Mouse (Mus musculus) hindbrain, embryonic 15.5 days (tissue): ENCODE results near the gene Gm8180. TPM values are rescaled to one million over a fixed set of nuclear protein-coding genes. Genes with fewer than 3 reads are reported as not detected.
"Not testable (repeated sequence)": the region's sequence is repeated elsewhere in the genome, so short reads cannot be mapped to it uniquely, and the experiment has no call there.

Experiments used
- ATAC-seq: fragments of 200-750 bp; cut with Nextera tagmentation; 2 replicates; pipeline ENCODE4 v1.8.0; 2017; ENCODE audit warnings: low read depth, moderate number of reproducible peaks, moderate TSS enrichment; ENCODE audit not compliant: low FRiP score
- H3K27ac ChIP-seq: fragments of 300-500 bp; sonication (generic); replicated peaks from 2 replicates; pipeline ENCODE4 v1.5.1; 2015; ENCODE audit warnings: mild to moderate bottlenecking, inconsistent platforms
- H3K27me3 ChIP-seq: fragments of 300-500 bp; sonication (generic); 2 replicates; pipeline ENCODE4 v1.6.1; 2015; ENCODE audit warnings: control low read depth, inconsistent platforms
- H3K36me3 ChIP-seq: fragments of 300-500 bp; sonication (generic); 2 replicates; pipeline ENCODE4 v1.6.1; 2015; ENCODE audit warnings: control low read depth, inconsistent platforms
- H3K4me1 ChIP-seq: fragments of 300-500 bp; sonication (generic); replicated peaks from 2 replicates; pipeline ENCODE4 v1.6.1; 2015; ENCODE audit warnings: control low read depth, inconsistent platforms
- H3K4me2 ChIP-seq: fragments of 300-500 bp; sonication (generic); 2 replicates; pipeline ENCODE4 v1.6.1; 2015; ENCODE audit warnings: moderate library complexity, mild to moderate bottlenecking, inconsistent platforms
- H3K4me3 ChIP-seq: fragments of 300-500 bp; sonication (generic); 2 replicates; pipeline ENCODE4 v1.5.1; 2015; ENCODE audit warnings: mild to moderate bottlenecking, inconsistent platforms
- H3K9ac ChIP-seq: fragments of 300-500 bp; sonication (generic); 2 replicates; pipeline ENCODE4 v1.6.1; 2015; ENCODE audit warnings: inconsistent platforms
- H3K9me3 ChIP-seq: fragments of 300-500 bp; sonication (generic); 2 replicates; pipeline ENCODE4 v1.6.1; 2016; ENCODE audit warnings: control low read depth, inconsistent platforms
- WGBS: fragments of 180-500 bp; shearing (Covaris S2); methylation state at CpG from one replicate; pipeline ENCODE4 v1.1.7; 2015; 5-methylcytosine and 5-hydroxymethylcytosine counted together
- polyA plus RNA-seq: library from polyadenylated mRNA; unstranded; fragments of >200 nt; fragmentation: Nextera tagmentation; extraction: Ambion mirVana; gene quantifications from 2 replicates; pipeline ENCODE4 v1.2.1, GENCODE M21; 2015

Gm8180 gene
- not detected in 2 replicates for polyA plus RNA-seq

GRCm38 (mm10) chr14:43784645-43785044, at the start of gene Gm8180:
Gene Gm8180 (minus strand): TSS chr14:43784745.
- WGBS, result 87% methylated on average over 3 of the region's 3 CpGs
- not testable (repeated sequence) for ATAC-seq, H3K9me3 ChIP-seq, H3K36me3 ChIP-seq, H3K27ac ChIP-seq, H3K9ac ChIP-seq, H3K4me3 ChIP-seq, H3K4me2 ChIP-seq, H3K4me1 ChIP-seq, H3K27me3 ChIP-seq

DNA sequence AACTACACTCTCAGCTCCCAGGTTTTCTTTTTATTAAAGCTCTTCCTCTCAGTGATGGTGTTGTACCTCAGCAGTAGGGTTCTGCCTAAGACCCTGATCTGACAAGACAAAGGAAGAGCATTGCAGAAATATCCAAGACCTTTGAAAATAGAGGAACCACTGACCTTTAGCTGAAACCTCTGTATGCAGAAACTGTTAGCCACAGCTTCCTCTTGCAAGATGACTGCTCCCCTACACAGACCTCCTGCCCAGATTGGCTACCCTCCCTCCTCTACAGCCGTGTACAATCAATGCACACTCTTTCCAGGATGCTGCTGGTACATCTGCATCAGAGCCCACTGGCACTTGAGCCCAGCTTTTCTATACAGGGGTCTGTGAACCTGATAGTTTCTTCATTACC, 45.8 kb upstream of the Gm8180 start:
- H3K4me3 ChIP-seq, H3K4me2 ChIP-seq, H3K9me3 ChIP-seq, H3K4me1 ChIP-seq, H3K27me3 ChIP-seq, H3K9ac ChIP-seq, H3K36me3 ChIP-seq, ATAC-seq, H3K27ac ChIP-seq: not testable (repeated sequence)
- 61% methylated on average over 1 of the region's 1 CpGs for WGBS

DNA sequence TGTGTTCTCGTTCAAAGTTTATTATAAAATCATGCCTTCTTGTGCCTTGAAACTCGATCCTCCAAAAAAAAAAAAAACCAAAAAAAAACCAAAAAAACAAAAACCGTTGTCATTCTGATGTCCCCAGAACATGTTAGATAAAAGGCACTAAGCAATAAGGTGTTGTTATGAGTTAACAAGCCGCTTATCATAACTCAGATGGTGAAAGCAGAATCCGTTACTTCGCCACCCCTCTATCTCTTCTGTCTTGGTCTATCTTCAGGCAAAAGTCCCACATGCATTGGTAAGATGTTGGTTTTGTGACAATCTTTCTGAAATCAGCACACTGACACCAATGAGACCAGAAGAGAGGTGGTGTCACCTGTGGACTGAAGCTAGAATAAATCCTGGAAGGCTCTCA, 39.6 kb upstream of the Gm8180 start:
- not testable (repeated sequence) for H3K4me3 ChIP-seq, H3K4me2 ChIP-seq, H3K9me3 ChIP-seq, H3K36me3 ChIP-seq, H3K9ac ChIP-seq, H3K27me3 ChIP-seq, ATAC-seq, H3K4me1 ChIP-seq, H3K27ac ChIP-seq
- WGBS, result 88% methylated on average over 6 of the region's 6 CpGs

GRCm38 (mm10) chr14:43821869-43822268, 37.3 kb upstream of the Gm8180 start:
- H3K9me3 ChIP-seq, H3K27me3 ChIP-seq, H3K4me2 ChIP-seq, ATAC-seq, H3K4me1 ChIP-seq, H3K27ac ChIP-seq, H3K4me3 ChIP-seq, H3K36me3 ChIP-seq, H3K9ac ChIP-seq: not testable (repeated sequence)
- 63% methylated on average over 1 of the region's 2 CpGs for WGBS

GRCm38 (mm10) chr14:43812458-43812857, 27.9 kb upstream of the Gm8180 start:
- not testable (repeated sequence) for ATAC-seq, H3K4me1 ChIP-seq, H3K27ac ChIP-seq, H3K9me3 ChIP-seq, H3K9ac ChIP-seq, H3K4me2 ChIP-seq, H3K4me3 ChIP-seq, H3K36me3 ChIP-seq, H3K27me3 ChIP-seq
- 71% methylated on average over 8 of the region's 9 CpGs for WGBS

- not testable (repeated sequence) for H3K9ac ChIP-seq, H3K27ac ChIP-seq, H3K4me1 ChIP-seq, H3K9me3 ChIP-seq, H3K27me3 ChIP-seq, H3K36me3 ChIP-seq, H3K4me2 ChIP-seq, ATAC-seq, H3K4me3 ChIP-seq
- WGBS, result 79% methylated on average over 4 of the region's 4 CpGs
Measured at GRCm38 (mm10) chr14:43808142-43808541, 23.6 kb upstream of the Gm8180 start.

- H3K4me3 ChIP-seq, H3K9ac ChIP-seq, ATAC-seq, H3K27me3 ChIP-seq, H3K4me1 ChIP-seq, H3K4me2 ChIP-seq, H3K36me3 ChIP-seq, H3K27ac ChIP-seq, H3K9me3 ChIP-seq: not testable (repeated sequence)
- WGBS, result 13% methylated on average over 7 of the region's 7 CpGs
Measured at GRCm38 (mm10) chr14:43804435-43804834, 19.9 kb upstream of the Gm8180 start.

DNA sequence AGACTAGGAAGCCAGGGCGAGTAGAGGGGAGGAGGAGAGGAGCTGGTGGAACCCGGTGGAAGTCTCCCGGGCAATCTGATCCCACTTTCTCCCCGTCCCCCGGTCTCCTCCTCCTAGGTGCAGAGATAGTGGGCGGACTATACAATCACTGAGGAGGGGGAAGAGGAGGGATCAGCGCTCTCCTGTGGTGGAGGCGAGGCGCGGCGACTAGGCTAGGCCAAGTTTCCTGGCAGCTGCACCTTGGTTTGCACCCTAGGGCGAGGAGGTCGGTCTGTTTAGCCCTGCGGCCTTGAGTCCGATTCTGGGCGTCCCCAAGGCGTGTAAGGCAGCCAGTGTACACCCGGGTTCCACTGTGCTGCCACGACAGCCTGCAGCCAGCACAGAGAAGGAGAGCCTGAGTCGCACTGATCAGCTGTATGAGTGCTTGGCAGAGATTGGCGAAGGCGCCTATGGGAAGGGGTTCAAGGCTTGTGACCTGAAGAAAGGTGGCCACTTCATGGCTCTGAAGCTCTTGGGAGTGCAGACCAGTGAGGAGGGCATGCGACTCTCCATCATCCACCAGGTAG, 12.4 kb upstream of the Gm8180 start:
- 9% methylated on average over 22 of the region's 23 CpGs for WGBS
- not testable (repeated sequence) for H3K9me3 ChIP-seq, H3K36me3 ChIP-seq, H3K27ac ChIP-seq, H3K27me3 ChIP-seq, H3K4me1 ChIP-seq
- Histone ChIP-seq H3K4me3 (peak overlapping the region; percentile 26), H3K4me2 (peak overlapping the region; percentile 54), H3K9ac (0 out of 2 replicates have a peak overlapping the region, but pooled peaks have one; percentile 13)
- ATAC-seq, result peak; percentile 83

DNA sequence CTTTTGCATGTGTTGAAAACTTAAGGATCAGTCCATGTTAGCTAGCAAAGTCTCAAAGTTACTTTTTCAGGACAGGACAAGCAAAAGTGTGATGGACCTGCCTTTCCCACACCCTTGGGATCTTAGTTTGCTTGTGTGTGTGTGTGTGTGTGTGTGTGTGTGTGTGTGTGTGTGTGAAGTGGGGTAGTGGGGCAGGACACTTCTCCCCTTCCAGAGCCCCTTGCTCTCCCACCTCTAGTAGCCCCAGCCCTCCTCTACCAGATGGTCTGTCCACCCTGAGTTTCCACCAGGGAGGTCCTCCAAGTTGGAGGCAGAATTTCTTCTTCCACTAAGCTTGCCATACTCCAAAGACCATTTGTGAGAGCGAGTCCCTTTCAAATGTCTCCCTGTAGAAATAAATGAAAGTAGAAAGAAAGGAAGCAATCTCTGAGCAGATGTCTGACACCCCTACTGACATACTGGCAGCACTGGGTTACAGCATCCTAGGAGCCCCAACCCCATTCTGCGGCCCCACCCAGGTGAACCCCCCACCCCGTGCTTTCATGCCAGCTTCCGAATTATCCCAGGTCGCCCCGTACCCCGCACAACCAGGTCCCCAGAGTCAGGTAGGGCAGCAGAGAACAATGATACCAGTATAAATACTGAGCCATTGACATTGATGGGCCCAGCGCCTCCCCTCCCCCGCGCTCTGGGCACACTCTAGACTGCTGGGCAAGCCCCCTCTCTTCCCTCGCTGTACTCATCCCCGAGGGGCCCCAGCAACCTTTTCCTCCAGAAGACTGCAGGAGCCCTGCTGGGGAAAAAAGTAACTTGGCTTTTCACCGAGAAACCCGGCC, 11.7 kb upstream of the Gm8180 start:
- H3K36me3 ChIP-seq, result no peaks in the 10 kb centered on the region
- H3K9me3 ChIP-seq, result no peaks in the 10 kb centered on the region
- no peak overlapping the region for H3K9ac ChIP-seq
- no peak overlapping the region for H3K27ac ChIP-seq
- 0 out of 2 replicates have a peak, but pooled peaks cover 8% of the 10 kb centered on the region for H3K4me1 ChIP-seq
- peak overlapping the region; percentile 26 for H3K4me3 ChIP-seq
- WGBS, result 20% methylated on average over 14 of the region's 14 CpGs
- H3K27me3 ChIP-seq, result no peaks in the 10 kb centered on the region
- peak overlapping the region; percentile 54 for H3K4me2 ChIP-seq
- peak; percentile 81 for ATAC-seq

DNA sequence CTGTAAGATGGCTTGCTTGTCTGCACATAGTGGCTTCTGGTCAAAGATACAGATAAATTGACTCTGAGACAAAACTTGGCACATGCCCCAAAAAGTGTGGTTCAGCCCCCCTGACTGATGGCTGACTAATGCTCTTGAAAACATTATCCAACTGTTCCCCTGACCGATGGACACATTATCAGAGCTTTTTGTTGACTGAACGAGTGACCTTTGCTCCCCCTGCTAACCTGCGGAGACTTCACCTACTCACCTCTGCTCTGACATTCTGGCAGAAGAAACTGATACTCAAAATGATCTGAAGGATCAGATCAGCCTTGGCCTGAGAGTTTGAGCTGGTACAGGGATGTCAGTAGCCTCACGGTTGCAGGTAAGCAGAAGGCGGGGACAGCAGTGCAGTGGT, 9.3 kb upstream of the Gm8180 start:
- H3K4me1 ChIP-seq, H3K4me3 ChIP-seq, H3K9ac ChIP-seq, H3K27me3 ChIP-seq, H3K36me3 ChIP-seq, H3K9me3 ChIP-seq, ATAC-seq, H3K27ac ChIP-seq, H3K4me2 ChIP-seq: not testable (repeated sequence)
- 88% methylated on average over 5 of the region's 5 CpGs for WGBS

DNA sequence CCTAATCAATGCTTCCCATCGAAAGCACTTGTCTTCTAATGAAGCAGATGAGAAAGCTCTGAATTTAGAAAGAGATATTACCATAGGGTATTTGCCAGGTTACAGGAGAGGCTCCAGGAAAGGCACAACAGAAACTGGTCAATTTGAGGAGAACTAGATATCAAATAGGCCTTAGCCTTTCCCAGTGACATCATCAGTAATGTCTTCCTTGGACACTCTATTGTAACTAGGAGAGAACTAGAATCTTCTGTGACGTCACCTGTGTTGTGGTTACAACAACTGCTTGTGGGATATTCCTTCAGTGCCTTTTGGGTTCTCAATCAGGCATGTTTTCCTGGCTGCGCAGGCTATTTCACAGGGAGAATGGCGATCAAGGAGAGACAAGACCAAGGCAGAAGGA, 37.0 kb downstream of the Gm8180 start, which contains the start of gene Gm6526:
Gene Gm6526, plus strand, starts transcription at position 301 of the 400 bp plus-strand sequence.
- not testable (repeated sequence) for H3K27me3 ChIP-seq, H3K4me2 ChIP-seq, ATAC-seq, H3K9me3 ChIP-seq, H3K36me3 ChIP-seq, H3K9ac ChIP-seq, H3K4me1 ChIP-seq, H3K4me3 ChIP-seq, H3K27ac ChIP-seq
- 83% methylated on average over 4 of the region's 4 CpGs for WGBS
